Mouse (Mus musculus) G1E (cell line): ENCODE results near the gene Hmgb3.
"Not testable (repeated sequence)": the region's sequence is repeated elsewhere in the genome, so short reads cannot be mapped to it uniquely, and the experiment has no call there.

Source experiments
- CTCF ChIP-seq: IDR thresholded peaks from 2 replicates; pipeline ENCODE4 v1.5.1; 2012; ENCODE audit warnings: low read depth, low read length, inconsistent platforms, mixed read lengths
- TAL1 ChIP-seq: conservative IDR thresholded peaks from 2 replicates; pipeline ENCODE4 v1.6.1; 2012; ENCODE audit warnings: low read depth, low read length, inconsistent platforms, mixed read lengths

- not testable (repeated sequence) for TF ChIP-seq TAL1, CTCF
Measured at GRCm38 (mm10) chrX:71506591-71506990, 49.1 kb upstream of the Hmgb3 start.
